ENCODE assay signal across 24 mouse cellular contexts in the genomic region with DNA sequence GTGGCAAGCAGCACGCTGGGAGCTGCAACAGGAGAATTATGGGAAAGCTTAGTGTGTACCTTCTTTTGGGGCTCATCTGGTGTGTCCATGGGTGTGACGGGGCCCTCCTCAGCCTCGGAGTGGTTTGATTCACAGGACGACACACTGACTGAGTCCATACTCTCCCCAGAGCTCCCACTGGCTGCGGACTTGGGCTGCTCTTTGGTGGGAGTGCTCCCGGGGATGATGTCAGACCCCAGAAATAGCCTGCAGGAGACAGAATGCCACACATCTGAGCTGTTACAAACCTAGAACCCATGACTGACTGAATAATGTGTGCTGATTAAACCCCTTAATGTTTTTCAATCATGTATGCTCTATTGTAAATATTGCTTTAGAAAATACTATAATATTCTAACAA.
DNase-seq lines count a peak whose midpoint lies in the region; ATAC-seq and TF ChIP-seq lines count a peak whose summit lies in the region.
"Had no signal": no experiment of that assay in that cellular context is flagged by ENCODE, and none has a peak within 500 bp of the region (broad histone marks: within the 10 kb centered on the region; RNA-seq: fewer than 3 reads in every experiment).

No protein-coding gene starts in this region.

- intact Hi-C loops in heart, postnatal 14 days (cut with DNase I) = loop anchor here (5.0 kb wide), 1 partner anchor 374 kb away; the partner anchor contains the start of gene Smg7

- peak overlapping the region; percentile 33; the same call in 1 of the 2 replicates for H3K9ac ChIP-seq in heart, embryonic 12.5 days
- H3K9ac ChIP-seq in heart, embryonic 16.5 days (ENCODE audit: low read length) = peak overlapping the region; percentile 45
- no peak overlapping the region for H3K9ac ChIP-seq in stomach, postnatal 0 days (ENCODE audit: low read length)
- H3K9ac ChIP-seq: forebrain, embryonic 13.5 days; hindbrain, embryonic 13.5 days; limb, embryonic 12.5 days; liver, embryonic 15.5 days; lung, embryonic 14.5 days had no signal

- ATAC-seq in heart, embryonic 12.5 days (ENCODE audit: insufficient number of reproducible peaks, low FRiP score) = peak; percentile 50; the same call in 1 of the 2 replicates
- 0 out of 2 replicates have a peak, but pooled peaks have one; percentile 55 for ATAC-seq in heart, embryonic 16.5 days (replicated peaks; ENCODE audit: extremely low read depth, insufficient read depth, low FRiP score)
- ATAC-seq in stomach, postnatal 0 days (ENCODE audit: low FRiP score, low TSS enrichment) = no peak
- ATAC-seq: forebrain, embryonic 13.5 days; intestine, postnatal 0 days; midbrain, embryonic 16.5 days had no signal

- H3K9me3 ChIP-seq in heart, embryonic 12.5 days (replicated peaks) = no peaks in the 10 kb centered on the region
- H3K9me3 ChIP-seq in heart, embryonic 16.5 days (replicated peaks; ENCODE audit: control insufficient read depth, low read length) = no peaks in the 10 kb centered on the region
- no peaks in the 10 kb centered on the region for H3K9me3 ChIP-seq in stomach, postnatal 0 days (ENCODE audit: control insufficient read depth, low read length)
- H3K9me3 ChIP-seq: forebrain, embryonic 13.5 days; hindbrain, embryonic 13.5 days; limb, embryonic 12.5 days; liver, embryonic 15.5 days; midbrain, embryonic 10.5 days had no signal

- no peak overlapping the region for H3K4me3 ChIP-seq in heart, embryonic 12.5 days
- no peak overlapping the region for H3K4me3 ChIP-seq in brown adipose tissue, adult 24 weeks (ENCODE audit: insufficient read depth, low read depth, low read length)
- H3K4me3 ChIP-seq in heart, embryonic 16.5 days (ENCODE audit: low read length) = no peak overlapping the region
- no peak overlapping the region for H3K4me3 ChIP-seq in stomach, postnatal 0 days (ENCODE audit: low read depth, low read length)
- H3K4me3 ChIP-seq: forebrain, embryonic 13.5 days; hindbrain, embryonic 13.5 days; layer of hippocampus, adult 2 months; left cerebral cortex, adult 2 months; limb, embryonic 12.5 days; liver, embryonic 15.5 days; midbrain, embryonic 10.5 days had no signal

- peak overlapping the region; percentile 95 for H3K27ac ChIP-seq in heart, embryonic 12.5 days (ENCODE audit: poor library complexity, severe bottlenecking)
- H3K27ac ChIP-seq in brown adipose tissue, adult 24 weeks (replicated peaks; ENCODE audit: low read depth, low read length) = 0 out of 2 replicates have a peak overlapping the region, but pooled peaks have one; percentile 19
- peak overlapping the region; percentile 98 for H3K27ac ChIP-seq in heart, embryonic 16.5 days (ENCODE audit: low read length)
- H3K27ac ChIP-seq in stomach, postnatal 0 days (replicated peaks) = 0 out of 2 replicates have a peak overlapping the region, but pooled peaks have one; percentile 13
- H3K27ac ChIP-seq: forebrain, embryonic 13.5 days; hindbrain, embryonic 13.5 days; layer of hippocampus, adult 2 months; left cerebral cortex, adult 2 months; limb, embryonic 12.5 days; liver, embryonic 15.5 days; midbrain, embryonic 10.5 days had no signal

- H3K4me2 ChIP-seq in heart, embryonic 12.5 days = no peak overlapping the region
- H3K4me2 ChIP-seq in heart, embryonic 16.5 days (ENCODE audit: low read depth, low read length) = no peak overlapping the region
- no peak overlapping the region for H3K4me2 ChIP-seq in stomach, postnatal 0 days (replicated peaks; ENCODE audit: low read depth)
- H3K4me2 ChIP-seq: forebrain, embryonic 13.5 days; hindbrain, embryonic 13.5 days; limb, embryonic 12.5 days; liver, embryonic 15.5 days; lung, embryonic 14.5 days had no signal

- TF ChIP-seq CTCF in stomach, postnatal 0 days (IDR thresholded peaks at IDR 0.05; ENCODE audit: low read depth) = 0 out of 2 replicates have a peak, but pooled peaks have one; percentile 4

- peaks cover 84% of the 10 kb centered on the region for H3K4me1 ChIP-seq in heart, embryonic 12.5 days (replicated peaks)
- H3K4me1 ChIP-seq in brown adipose tissue, adult 24 weeks (ENCODE audit: control insufficient read depth, insufficient read depth, insufficient read length, low read length) = no peaks in the 10 kb centered on the region; the same call in 1 of the 2 replicates
- H3K4me1 ChIP-seq in heart, embryonic 16.5 days (ENCODE audit: control insufficient read depth, insufficient read depth, low read length) = peaks cover 55% of the 10 kb centered on the region
- no peaks in the 10 kb centered on the region for H3K4me1 ChIP-seq in stomach, postnatal 0 days (replicated peaks; ENCODE audit: control insufficient read depth, insufficient read depth)
- H3K4me1 ChIP-seq: limb, embryonic 12.5 days had no signal

- DNase-seq in heart, postnatal 14 days = no peak
- no peak for DNase-seq in stomach, postnatal 0 days (ENCODE audit: low spot score)
- no peak for DNase-seq in adipocyte (ENCODE audit: low spot score)
- DNase-seq: adrenal gland, adult 2 months; cerebellum, adult 11 months; cerebellum, adult 9-10 months; cerebellum, postnatal 36 days; gastrocnemius, postnatal 25 days; kidney, adult 9 months; kidney, postnatal 36 days; lung, embryonic 14.5 days; lung, postnatal 14 days had no signal

- no peak for TF ChIP-seq EP300 in stomach, postnatal 0 days (optimal IDR thresholded peaks at IDR 0.05)

- peaks cover 55% of the 10 kb centered on the region for H3K36me3 ChIP-seq in heart, embryonic 12.5 days
- peaks cover 27% of the 10 kb centered on the region for H3K36me3 ChIP-seq in heart, embryonic 16.5 days (ENCODE audit: control insufficient read depth, insufficient read depth)
- H3K36me3 ChIP-seq in stomach, postnatal 0 days (ENCODE audit: control insufficient read depth, insufficient read depth, low read length) = peaks cover 3% of the 10 kb centered on the region; the same call in 1 of the 2 replicates

- no peaks in the 10 kb centered on the region for H3K27me3 ChIP-seq in heart, embryonic 12.5 days (replicated peaks)
- H3K27me3 ChIP-seq in heart, embryonic 16.5 days (ENCODE audit: control insufficient read depth, insufficient read depth, low read length) = no peaks in the 10 kb centered on the region
- no peaks in the 10 kb centered on the region for H3K27me3 ChIP-seq in stomach, postnatal 0 days (ENCODE audit: control insufficient read depth, insufficient read depth, low read length)
- H3K27me3 ChIP-seq: forebrain, embryonic 13.5 days; hindbrain, embryonic 13.5 days; limb, embryonic 12.5 days; liver, embryonic 15.5 days had no signal

- WGBS in heart, embryonic 12.5 days = 36% methylated on average over 6 of the region's 6 CpGs
- WGBS in heart, embryonic 16.5 days = 34% methylated on average over 6 of the region's 6 CpGs
- WGBS in stomach, postnatal 0 days = 65% methylated on average over 6 of the region's 6 CpGs

Comparison
In these comparisons a context has a peak if more than half of its experiments do, and no peak if none do; other contexts are left out.
1. H3K27ac ChIP-seq: peak in every context shown above with its lines; median percentile 98 in heart, embryonic 16.5 days; 95 in heart, embryonic 12.5 days; 19 in brown adipose tissue, adult 24 weeks; 13 in stomach, postnatal 0 days.